Mouse (Mus musculus) cerebellum, adult 2 months (tissue): ENCODE measurements at regions not wholly inside any gene's neighbourhood (a gene's known extent, or its start where the extent isn't known, plus 50 kb on each side); places are given as distances from the start of the nearest gene placed in this dataset.
A peak's percentile ranks its signal among the peaks of the same experiment; 100 is the strongest.

Experiments used
- DNase-seq, 2 experiments: peaks; one replicate each; pipeline ENCODE4 v3.0.0; 2021
- H3K27ac ChIP-seq: fragments of 200-500 bp; 2 replicates; pipeline ENCODE4 v1.5.1; 2012; ENCODE audit warnings: low read length, control low read depth, inconsistent platforms; ENCODE audit not compliant: insufficient read depth
- H3K27me3 ChIP-seq: fragments of 200-500 bp; 2 replicates; pipeline ENCODE4 v1.6.1; 2012; ENCODE audit warnings: inconsistent platforms, mild to moderate bottlenecking, low read length, moderate library complexity; ENCODE audit not compliant: control insufficient read depth, insufficient read depth
- H3K4me1 ChIP-seq: fragments of 200-500 bp; 2 replicates; pipeline ENCODE4 v1.6.1; 2011; ENCODE audit warnings: low read length; ENCODE audit not compliant: control insufficient read depth, insufficient read depth
- H3K4me3 ChIP-seq: fragments of 200-500 bp; replicated peaks from 2 replicates; pipeline ENCODE3; 2011; ENCODE audit warnings: mild to moderate bottlenecking, low read depth, low read length, control low read depth; ENCODE audit not compliant: insufficient read depth
- CTCF ChIP-seq: fragments of 200-500 bp; IDR thresholded peaks from 2 replicates; pipeline ENCODE4 v1.5.1; 2011; ENCODE audit warnings: low read depth, mild to moderate bottlenecking, control low read depth, low read length, moderate library complexity, borderline replicate concordance; ENCODE audit not compliant: insufficient read depth
- POLR2A ChIP-seq: fragments of 200-500 bp; IDR thresholded peaks from 2 replicates; pipeline ENCODE4 v1.6.1; 2011; ENCODE audit warnings: low read length, control low read depth, borderline replicate concordance; ENCODE audit not compliant: insufficient read depth
- WGBS: fragments of 180-500 bp; shearing (Covaris S2); methylation state at CpG from one replicate; pipeline ENCODE4 v1.1.7; 2018; 5-methylcytosine and 5-hydroxymethylcytosine counted together

DNA sequence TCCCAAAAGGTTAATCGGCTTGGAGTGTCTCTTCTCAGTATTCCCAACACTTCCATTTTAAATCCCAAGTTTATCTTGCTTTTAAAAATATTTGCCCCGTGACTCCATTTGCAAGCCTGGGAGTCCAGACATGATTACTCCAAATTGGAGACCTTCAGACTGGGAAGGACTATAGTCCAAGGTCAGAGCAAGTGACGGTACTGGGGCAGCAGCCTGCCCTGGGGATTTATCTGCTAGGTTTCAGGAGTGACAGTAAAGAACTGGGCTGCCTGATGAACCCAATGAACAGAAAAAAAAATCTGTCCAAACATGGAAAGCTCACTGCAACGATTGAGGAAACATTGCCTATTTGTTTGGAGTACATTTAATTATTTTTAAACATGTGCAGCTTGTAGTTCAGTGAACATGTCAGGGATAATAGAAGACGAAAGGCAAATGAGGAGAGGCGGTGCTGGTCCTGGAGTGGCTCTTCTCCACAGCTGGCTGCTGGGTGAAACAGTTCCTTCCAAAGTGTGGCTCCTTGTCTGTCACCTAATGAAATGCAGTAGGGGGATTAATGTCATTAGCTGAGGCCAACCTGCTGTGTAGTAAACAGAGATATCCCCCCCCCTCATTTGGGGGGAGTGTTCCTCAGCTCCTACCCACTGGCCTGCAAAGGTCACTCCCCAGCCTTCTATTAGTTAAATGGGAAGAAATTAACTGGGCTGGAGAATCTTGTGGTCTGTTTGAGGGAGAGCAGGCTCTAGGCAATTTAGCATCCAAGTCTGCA, 514.5 kb upstream of the Mpdz start:
- DNase-seq, result no peak
- Histone ChIP-seq H3K4me3 (no peak overlapping the region), H3K4me1 (no peaks in the 10 kb centered on the region; the same call in 1 of the 2 replicates), H3K27ac (no peak overlapping the region), H3K27me3 (no peaks in the 10 kb centered on the region)
- whole genome bisulfite sequencing, result 86% methylated on average over 6 of the region's 6 CpGs
- no peak for TF ChIP-seq CTCF
- TF ChIP-seq POLR2A, result no peak

GRCm38 (mm10) chr4:81953023-81953422, 510.4 kb upstream of the Mpdz start:
- WGBS, result 87% methylated on average over 4 of the region's 4 CpGs
- Histone ChIP-seq H3K27me3 (no peaks in the 10 kb centered on the region), H3K4me1 (no peaks in the 10 kb centered on the region), H3K27ac (no peak overlapping the region), H3K4me3 (no peak overlapping the region)
- no peak for TF ChIP-seq CTCF
- TF ChIP-seq POLR2A, result no peak
- DNase-seq, result no peak

DNA sequence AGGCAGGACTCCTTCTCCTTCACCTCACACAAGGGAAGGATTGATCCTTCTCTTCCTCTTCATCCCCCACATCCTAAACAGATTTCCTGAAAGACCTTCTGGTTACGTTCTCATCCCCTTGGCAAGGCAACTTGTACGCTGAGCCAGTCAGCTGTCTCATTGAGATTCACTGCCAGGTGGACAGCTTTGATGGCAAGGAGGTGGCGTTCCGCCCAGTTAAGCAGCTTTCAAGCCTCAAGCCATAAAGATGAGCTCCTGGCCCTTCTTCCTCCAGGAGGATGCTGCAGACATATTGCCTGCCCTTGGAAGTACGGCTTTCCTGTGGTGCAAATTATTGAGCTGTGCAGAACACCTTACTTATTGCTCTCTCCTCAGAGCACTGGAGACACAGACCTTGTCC, 494.8 kb upstream of the Mpdz start:
- H3K27ac ChIP-seq, result no peak overlapping the region
- peak; percentile 95 to 99 for DNase-seq
- peaks cover 5% of the 10 kb centered on the region; the same call in 1 of the 2 replicates for H3K4me1 ChIP-seq
- 7% methylated on average over 5 of the region's 5 CpGs for WGBS
- H3K27me3 ChIP-seq, result no peaks in the 10 kb centered on the region
- no peak; the same call in 1 of the 2 replicates for TF ChIP-seq CTCF
- TF ChIP-seq POLR2A, result peak; percentile 21; the same call in 1 of the 2 replicates
- H3K4me3 ChIP-seq, result no peak overlapping the region

GRCm38 (mm10) chr4:81930956-81931355, 488.3 kb upstream of the Mpdz start:
- no peak for TF ChIP-seq POLR2A
- TF ChIP-seq CTCF, result no peak
- Histone ChIP-seq H3K27ac (no peak overlapping the region), H3K27me3 (no peaks in the 10 kb centered on the region), H3K4me1 (no peaks in the 10 kb centered on the region), H3K4me3 (no peak overlapping the region)
- no peak for DNase-seq
- WGBS, result 31% methylated on average over 1 of the region's 1 CpGs

DNA sequence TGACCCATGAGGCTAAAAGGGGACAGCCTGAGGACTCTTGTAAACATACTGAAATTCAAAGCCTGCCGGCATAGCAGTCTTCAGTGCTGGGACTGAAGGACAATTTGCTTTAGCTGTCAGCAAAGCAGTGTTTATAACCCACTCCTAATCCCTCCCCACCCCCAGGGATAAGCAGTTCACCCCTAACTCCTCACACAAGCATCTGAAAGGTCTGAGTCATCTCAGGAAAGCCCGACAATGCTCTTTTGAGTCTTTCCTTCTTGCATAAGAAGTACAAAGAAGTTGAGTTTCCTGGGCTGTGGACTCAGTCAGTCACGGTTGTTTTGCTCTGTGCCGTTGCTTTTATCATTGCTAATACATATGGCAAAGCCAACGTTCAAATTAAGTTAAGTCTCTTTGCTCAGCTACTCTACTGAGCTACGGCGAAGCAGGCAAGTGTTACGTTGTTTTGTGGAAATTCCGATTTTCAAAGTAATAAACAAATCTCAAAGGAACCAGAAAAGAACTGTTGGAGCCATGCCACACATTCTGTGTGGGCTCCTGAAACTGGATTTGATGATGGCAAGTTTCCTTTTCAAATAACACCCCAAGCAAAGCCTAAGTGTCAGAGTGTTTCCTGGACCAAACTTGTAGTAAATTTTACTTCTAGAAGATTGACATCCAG, 486.1 kb upstream of the Mpdz start:
- DNase-seq, result no peak
- TF ChIP-seq POLR2A, result no peak
- no peak for TF ChIP-seq CTCF
- H3K27me3 ChIP-seq, result no peaks in the 10 kb centered on the region
- no peaks in the 10 kb centered on the region for H3K4me1 ChIP-seq
- H3K4me3 ChIP-seq, result no peak overlapping the region
- 75% methylated on average over 9 of the region's 9 CpGs for WGBS
- H3K27ac ChIP-seq, result no peak overlapping the region

DNA sequence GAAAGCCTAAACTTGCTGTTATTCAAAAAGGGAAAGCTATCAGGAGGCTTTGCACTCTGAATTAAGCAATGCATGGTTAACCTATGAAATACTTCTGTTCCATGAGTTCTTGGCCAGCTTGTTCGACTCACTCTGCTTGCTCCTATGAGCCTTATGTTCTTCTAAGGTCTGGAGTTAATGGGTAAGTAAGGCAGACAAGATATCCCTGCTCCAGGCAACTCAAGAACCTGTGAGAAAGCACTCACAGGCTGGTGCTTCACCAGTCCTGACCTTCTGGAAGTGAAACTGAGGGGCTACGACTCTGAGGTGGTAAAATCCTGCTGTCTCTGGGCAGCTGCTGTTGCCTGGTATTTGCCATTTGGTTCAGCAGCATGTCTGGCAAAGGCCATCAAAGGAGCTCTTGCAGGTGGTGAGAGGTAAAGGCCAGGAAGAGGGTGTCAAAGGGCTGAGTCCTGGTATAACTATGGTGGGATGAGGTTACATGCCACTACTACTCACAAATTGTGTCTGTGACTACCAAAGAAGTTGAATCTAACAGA, 484.6 kb upstream of the Mpdz start:
- no peak for DNase-seq
- 59% methylated on average over 2 of the region's 2 CpGs for WGBS
- Histone ChIP-seq H3K27me3 (no peaks in the 10 kb centered on the region), H3K4me1 (no peaks in the 10 kb centered on the region), H3K4me3 (no peak overlapping the region), H3K27ac (no peak overlapping the region)
- TF ChIP-seq CTCF, result no peak

DNA sequence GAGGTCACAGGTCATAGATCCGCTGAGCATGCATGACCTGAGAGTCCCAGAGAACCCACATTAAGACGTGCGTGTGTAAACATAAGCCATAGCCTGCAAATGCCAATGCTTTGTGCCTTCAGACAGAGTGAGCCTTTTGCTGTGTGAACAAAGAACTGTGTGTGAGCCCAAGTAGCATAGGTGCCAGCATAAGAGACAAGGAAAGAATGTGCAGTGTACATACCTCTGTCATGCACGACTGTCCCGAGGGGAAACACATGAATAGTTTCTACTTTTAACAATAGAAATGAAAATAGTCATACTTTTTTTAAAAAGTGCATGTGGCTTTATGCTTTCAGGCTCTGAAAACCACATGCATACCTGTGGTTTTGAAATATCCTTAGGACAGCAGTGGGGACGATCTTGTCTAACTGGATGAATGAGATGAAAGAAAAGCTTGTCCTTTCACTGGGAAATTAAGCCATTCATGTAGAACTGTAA, 484.1 kb upstream of the Mpdz start:
- no peak for DNase-seq
- H3K27ac ChIP-seq, result no peak overlapping the region
- WGBS, result 87% methylated on average over 6 of the region's 6 CpGs

More for the DNA sequence above, 484.1 kb upstream of the Mpdz start:
- H3K4me1 ChIP-seq, result no peaks in the 10 kb centered on the region
- TF ChIP-seq CTCF (no peak), POLR2A (no peak)
- no peaks in the 10 kb centered on the region for H3K27me3 ChIP-seq
- H3K4me3 ChIP-seq, result no peak overlapping the region
